Mouse (Mus musculus): ENCODE results near the gene Olfr325. TPM values are rescaled to one million over a fixed set of nuclear protein-coding genes. Genes with fewer than 3 reads are reported as not detected.
"Not testable (repeated sequence)": the region's sequence is repeated elsewhere in the genome, so short reads cannot be mapped to it uniquely, and the experiment has no call there.

The Olfr325 gene
- not detected in 2 replicates for polyA plus RNA-seq (2016; fragmentation: Nextera tagmentation; extraction: Ambion mirVana)

DNA sequence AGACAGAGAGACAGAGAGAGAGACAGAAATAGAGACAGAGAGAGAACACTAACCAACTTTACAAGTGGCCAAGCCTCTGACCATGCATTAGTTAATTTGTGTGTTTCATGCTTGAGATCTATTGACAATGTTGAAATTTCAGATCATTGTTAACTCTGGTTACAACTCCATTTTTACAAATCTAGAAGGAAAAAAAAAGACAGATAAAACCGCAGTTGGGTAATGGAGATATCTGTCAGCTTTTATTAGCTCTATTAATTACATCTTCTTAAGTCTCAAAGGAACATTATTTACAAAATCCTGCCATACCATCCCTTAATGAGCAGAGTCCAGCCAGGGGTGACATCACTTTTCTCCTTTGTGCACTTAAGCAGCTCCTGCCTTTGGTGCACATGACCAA is at the start of gene Olfr325:
TSS of gene Olfr325 (plus strand) at position 301 of the 400 bp plus-strand sequence.
- Histone ChIP-seq H3K4me2 (no peak within 1 kb of the TSS), H3K4me1 (replicated peaks) (no peaks in the 10 kb centered on the region), H3K27ac (no peak within 1 kb of the TSS), H3K9me3 (no peaks in the 10 kb centered on the region), H3K9ac (replicated peaks) (no peak within 1 kb of the TSS), H3K27me3 (no peaks in the 10 kb centered on the region), H3K36me3 (no peaks in the 10 kb centered on the region), H3K4me3 (replicated peaks) (no peak within 1 kb of the TSS)
- ATAC-seq (ENCODE audit: insufficient number of reproducible peaks, insufficient read depth, low FRiP score, low TSS enrichment, low read depth), result no peak
- WGBS, result 98% methylated on average over 1 of the region's 1 CpGs

DNA sequence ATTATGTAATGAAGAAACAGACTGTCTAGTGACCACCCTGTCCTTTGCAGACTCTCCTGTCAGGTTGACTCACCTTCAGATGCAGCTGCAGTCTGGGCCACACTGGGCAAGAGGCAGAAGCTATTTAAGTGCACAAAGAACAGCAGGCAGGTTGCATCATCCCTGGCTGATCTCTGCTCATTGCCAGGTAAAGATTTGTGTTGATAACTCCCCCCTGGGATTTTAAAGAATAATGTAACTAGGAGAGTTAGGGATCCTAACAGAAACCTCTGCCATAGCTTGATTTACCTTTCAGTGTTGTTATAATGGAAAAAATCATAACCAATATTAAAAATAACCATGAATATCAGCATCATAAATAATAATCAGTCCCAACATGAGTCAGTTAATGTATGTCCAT is 42.8 kb upstream of the Olfr325 start, which contains the start of gene Olfr330:
TSS of gene Olfr330 (minus strand) at position 101 of the 400 bp plus-strand sequence.
- not testable (repeated sequence) for H3K4me2 ChIP-seq; H3K4me3 ChIP-seq (replicated peaks); ATAC-seq (ENCODE audit: insufficient number of reproducible peaks, insufficient read depth, low FRiP score, low TSS enrichment, low read depth); H3K9ac ChIP-seq (replicated peaks); H3K4me1 ChIP-seq (replicated peaks); H3K9me3 ChIP-seq; H3K27me3 ChIP-seq; H3K36me3 ChIP-seq; H3K27ac ChIP-seq

DNA sequence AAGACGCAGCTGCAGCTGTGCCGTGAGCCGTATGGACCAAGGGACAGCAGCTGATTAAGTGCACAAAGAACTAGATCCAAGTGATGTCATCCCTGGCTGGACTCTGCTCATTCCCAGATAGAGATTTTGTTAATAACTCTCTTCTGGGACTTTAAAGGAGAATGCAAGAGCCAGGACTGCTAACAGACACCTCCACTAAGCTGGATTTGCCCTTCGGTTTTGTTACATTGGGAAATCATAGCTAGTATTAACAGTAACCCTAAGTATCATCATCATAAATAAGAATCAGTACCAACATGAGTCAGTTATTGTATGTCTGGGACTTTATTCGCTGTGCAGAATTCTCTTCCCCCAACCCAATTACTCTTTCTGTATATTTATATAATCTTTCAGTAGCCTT is 31.2 kb upstream of the Olfr325 start, which contains the start of gene Olfr329-ps:
TSS of gene Olfr329-ps (minus strand) at position 101 of the 400 bp plus-strand sequence.
- WGBS, result 83% methylated on average over 5 of the region's 5 CpGs
- ATAC-seq (ENCODE audit: insufficient number of reproducible peaks, insufficient read depth, low FRiP score, low TSS enrichment, low read depth), result no peak
- no peaks in the 10 kb centered on the region for H3K9me3 ChIP-seq

DNA sequence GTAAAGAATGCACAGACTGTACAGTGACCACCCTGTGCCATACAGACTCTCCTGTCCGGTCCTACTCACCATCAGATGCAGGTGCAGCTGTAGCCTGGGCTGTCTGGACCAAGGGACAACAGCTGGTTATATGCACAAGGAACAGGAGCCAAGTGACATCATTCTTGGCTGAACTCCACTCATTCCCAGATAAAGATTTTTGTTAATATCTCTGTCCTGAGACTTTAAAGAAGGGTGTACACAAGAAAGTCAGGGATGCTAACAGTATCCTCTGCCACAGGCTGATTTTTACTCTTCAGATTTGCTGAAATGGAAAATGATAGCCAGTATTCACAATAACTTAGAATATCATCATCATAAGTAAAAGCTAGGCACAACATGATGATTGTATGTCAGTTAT is 22.0 kb upstream of the Olfr325 start, which contains the start of gene Olfr328:
TSS of gene Olfr328 (minus strand) at position 101 of the 400 bp plus-strand sequence.
- Histone ChIP-seq H3K36me3 (no peaks in the 10 kb centered on the region), H3K4me2 (no peak within 1 kb of the TSS), H3K27ac (no peak within 1 kb of the TSS), H3K4me1 (replicated peaks) (no peaks in the 10 kb centered on the region), H3K27me3 (no peaks in the 10 kb centered on the region), H3K4me3 (replicated peaks) (no peak within 1 kb of the TSS), H3K9ac (replicated peaks) (no peak within 1 kb of the TSS), H3K9me3 (no peaks in the 10 kb centered on the region)
- ATAC-seq (ENCODE audit: insufficient number of reproducible peaks, insufficient read depth, low FRiP score, low TSS enrichment, low read depth), result no peak
- WGBS, result 77% methylated on average over 1 of the region's 1 CpGs

More for the DNA sequence above, 31.2 kb upstream of the Olfr325 start, which contains the start of gene Olfr329-ps:
- Histone ChIP-seq H3K36me3 (no peaks in the 10 kb centered on the region), H3K27ac (no peak within 1 kb of the TSS), H3K27me3 (no peaks in the 10 kb centered on the region), H3K4me3 (replicated peaks) (no peak within 1 kb of the TSS), H3K4me2 (no peak within 1 kb of the TSS), H3K4me1 (replicated peaks) (no peaks in the 10 kb centered on the region), H3K9ac (replicated peaks) (no peak within 1 kb of the TSS)

DNA sequence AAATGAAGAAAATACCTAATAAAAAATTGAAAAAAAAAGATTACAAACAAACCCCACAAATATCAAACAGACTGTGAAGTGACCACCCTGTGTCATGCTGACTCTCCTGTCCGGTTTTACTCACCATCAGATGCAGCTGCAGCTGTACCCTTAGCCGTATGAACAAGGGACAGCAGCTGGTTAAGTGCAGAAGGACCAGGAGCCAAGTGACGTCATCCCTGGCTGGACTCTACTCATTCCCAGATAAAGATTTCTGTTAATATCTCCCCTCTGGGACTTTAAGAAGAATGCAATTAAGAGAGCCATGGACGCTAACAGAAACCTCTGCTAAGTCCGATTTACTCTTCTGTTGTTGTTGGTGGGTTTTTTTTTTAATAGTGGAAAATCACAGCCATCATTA is 7.1 kb upstream of the Olfr325 start, which contains the start of gene Olfr224:
TSS of gene Olfr224 (minus strand) at position 149 of the 400 bp plus-strand sequence.
- Histone ChIP-seq H3K4me1 (replicated peaks) (no peaks in the 10 kb centered on the region), H3K9ac (replicated peaks) (no peak within 1 kb of the TSS), H3K27me3 (no peaks in the 10 kb centered on the region), H3K9me3 (no peaks in the 10 kb centered on the region), H3K4me3 (replicated peaks) (no peak within 1 kb of the TSS), H3K27ac (no peak within 1 kb of the TSS), H3K36me3 (no peaks in the 10 kb centered on the region), H3K4me2 (no peak within 1 kb of the TSS)
- 81% methylated on average over 5 of the region's 5 CpGs for WGBS
- ATAC-seq (ENCODE audit: insufficient number of reproducible peaks, insufficient read depth, low FRiP score, low TSS enrichment, low read depth), result no peak

DNA sequence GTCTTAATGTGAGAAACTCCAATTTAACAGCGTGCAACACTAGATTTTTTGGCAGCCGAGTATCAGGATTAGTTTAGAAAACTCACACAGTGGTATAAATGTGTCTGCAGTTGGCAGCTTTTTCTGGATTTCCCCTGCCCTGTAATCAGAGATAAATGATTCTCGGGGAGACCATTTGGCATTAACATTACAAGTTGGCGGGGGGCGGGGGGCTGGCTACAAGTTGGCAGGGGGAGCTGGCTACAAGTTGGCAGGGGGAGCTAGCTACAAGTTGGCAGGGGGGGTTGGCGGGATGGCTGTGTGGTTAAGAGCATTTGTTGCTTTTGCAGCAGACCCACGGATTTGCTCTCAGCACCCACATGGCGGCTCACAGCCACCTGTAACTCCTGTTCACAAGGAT is 1.1 kb downstream of the Olfr325 start:
- WGBS, result 82% methylated on average over 8 of the region's 8 CpGs
- no peaks in the 10 kb centered on the region for H3K36me3 ChIP-seq

DNA sequence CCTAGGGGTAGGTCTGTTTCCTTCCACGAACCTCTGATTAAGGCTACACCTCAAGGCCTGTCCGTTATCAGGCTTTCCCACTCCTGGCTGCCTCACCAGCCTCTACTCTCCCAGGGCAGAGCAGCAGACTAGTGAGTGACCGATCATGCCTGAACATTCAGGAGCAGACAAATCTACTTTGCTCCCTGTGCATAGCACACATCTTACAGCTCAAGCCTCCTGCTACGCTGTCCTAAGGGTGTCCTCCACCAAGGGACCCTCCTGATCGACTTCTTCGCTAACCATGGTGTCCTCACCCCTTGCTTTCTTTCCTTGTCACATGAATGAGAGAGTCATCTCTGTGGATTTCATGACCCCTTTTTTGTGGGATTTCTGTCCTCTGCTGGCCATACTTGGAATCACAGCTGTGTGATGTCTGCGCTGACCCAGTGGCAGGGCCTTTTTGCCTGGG is 10.4 kb downstream of the Olfr325 start:
- no peak overlapping the region for H3K4me3 ChIP-seq (replicated peaks)
- WGBS, result 69% methylated on average over 7 of the region's 7 CpGs
- no peak overlapping the region for H3K9ac ChIP-seq (replicated peaks)
- ATAC-seq (ENCODE audit: insufficient number of reproducible peaks, insufficient read depth, low FRiP score, low TSS enrichment, low read depth), result no peak
- no peaks in the 10 kb centered on the region for H3K36me3 ChIP-seq
- no peak overlapping the region for H3K27ac ChIP-seq
- H3K9me3 ChIP-seq, result no peaks in the 10 kb centered on the region
- no peaks in the 10 kb centered on the region for H3K27me3 ChIP-seq
- no peaks in the 10 kb centered on the region for H3K4me1 ChIP-seq (replicated peaks)
- H3K4me2 ChIP-seq, result no peak overlapping the region

More for the DNA sequence above, 1.1 kb downstream of the Olfr325 start:
- H3K4me2 ChIP-seq, result no peak overlapping the region
- H3K9ac ChIP-seq (replicated peaks), result no peak overlapping the region
- no peak for ATAC-seq (ENCODE audit: insufficient number of reproducible peaks, insufficient read depth, low FRiP score, low TSS enrichment, low read depth)
- no peaks in the 10 kb centered on the region for H3K4me1 ChIP-seq (replicated peaks)
- no peak overlapping the region for H3K4me3 ChIP-seq (replicated peaks)
- no peaks in the 10 kb centered on the region for H3K9me3 ChIP-seq
- no peak overlapping the region for H3K27ac ChIP-seq
- H3K27me3 ChIP-seq, result no peaks in the 10 kb centered on the region

DNA sequence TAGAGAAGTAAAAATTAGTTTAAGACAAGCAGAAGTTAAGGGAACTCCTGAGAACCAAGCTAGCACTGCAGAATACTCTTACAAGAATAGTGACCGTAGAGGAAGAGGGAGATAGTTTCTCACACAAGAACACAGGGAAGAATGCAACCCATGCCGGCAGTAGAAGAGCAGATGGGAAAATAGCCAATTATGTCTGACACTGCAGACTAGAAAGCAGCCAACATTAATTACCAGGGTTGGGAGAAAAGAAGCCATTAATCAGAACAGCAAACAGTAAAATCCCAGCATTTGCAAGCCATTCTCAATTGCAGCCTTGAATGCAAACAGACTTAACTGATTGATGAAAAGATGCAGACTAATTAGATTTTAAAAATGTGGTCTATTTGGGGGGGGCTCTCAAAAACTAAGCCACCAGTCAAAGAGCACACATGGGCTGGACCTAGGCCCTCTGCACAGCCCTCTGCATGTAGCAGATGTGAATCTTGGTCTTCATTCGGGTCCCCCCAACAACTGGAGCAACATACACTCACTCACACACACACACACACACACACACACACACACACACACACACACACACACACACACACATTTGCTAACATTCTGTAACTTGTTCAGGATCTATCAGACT is 11.2 kb downstream of the Olfr325 start:
- H3K4me3 ChIP-seq (replicated peaks), result no peak overlapping the region
- H3K36me3 ChIP-seq, result no peaks in the 10 kb centered on the region
- H3K27ac ChIP-seq, result no peak overlapping the region
- no peak overlapping the region for H3K4me2 ChIP-seq
- no peaks in the 10 kb centered on the region for H3K4me1 ChIP-seq (replicated peaks)
- no peak for ATAC-seq (ENCODE audit: insufficient number of reproducible peaks, insufficient read depth, low FRiP score, low TSS enrichment, low read depth)
- WGBS, result 65% methylated on average over 3 of the region's 3 CpGs
- no peak overlapping the region for H3K9ac ChIP-seq (replicated peaks)
- H3K27me3 ChIP-seq, result no peaks in the 10 kb centered on the region
- H3K9me3 ChIP-seq, result no peaks in the 10 kb centered on the region

DNA sequence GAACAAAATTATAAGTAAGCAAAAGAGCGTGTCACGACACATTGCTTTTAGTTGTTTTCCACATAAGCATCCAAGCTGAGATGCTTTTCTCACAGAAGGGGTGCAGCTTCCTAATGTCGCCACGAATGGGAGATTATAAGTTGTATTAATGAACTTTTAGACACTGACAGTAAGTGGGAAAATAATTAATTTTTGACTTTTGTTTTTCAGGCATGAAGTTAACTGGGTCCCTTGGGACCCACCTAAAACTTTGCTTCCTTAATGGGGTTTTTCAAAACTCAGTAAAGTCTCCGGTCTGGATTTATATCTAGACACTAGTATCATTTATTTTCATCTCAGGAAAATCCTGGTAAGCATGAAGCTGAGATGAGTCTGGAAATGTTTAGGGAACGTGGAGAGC is 17.3 kb downstream of the Olfr325 start, which contains the start of gene Olfr324:
TSS of gene Olfr324 (plus strand) at position 301 of the 400 bp plus-strand sequence.
- no peak within 1 kb of the TSS for H3K27ac ChIP-seq
- H3K4me1 ChIP-seq (replicated peaks), result no peaks in the 10 kb centered on the region
- no peaks in the 10 kb centered on the region; the same call in 1 of the 2 replicates for H3K27me3 ChIP-seq
- no peak within 1 kb of the TSS for H3K9ac ChIP-seq (replicated peaks)
- no peak within 1 kb of the TSS for H3K4me2 ChIP-seq
- H3K4me3 ChIP-seq (replicated peaks), result no peak within 1 kb of the TSS
- 85% methylated on average over 6 of the region's 6 CpGs for WGBS
- no peaks in the 10 kb centered on the region for H3K9me3 ChIP-seq
- no peaks in the 10 kb centered on the region for H3K36me3 ChIP-seq
- no peak for ATAC-seq (ENCODE audit: insufficient number of reproducible peaks, insufficient read depth, low FRiP score, low TSS enrichment, low read depth)

DNA sequence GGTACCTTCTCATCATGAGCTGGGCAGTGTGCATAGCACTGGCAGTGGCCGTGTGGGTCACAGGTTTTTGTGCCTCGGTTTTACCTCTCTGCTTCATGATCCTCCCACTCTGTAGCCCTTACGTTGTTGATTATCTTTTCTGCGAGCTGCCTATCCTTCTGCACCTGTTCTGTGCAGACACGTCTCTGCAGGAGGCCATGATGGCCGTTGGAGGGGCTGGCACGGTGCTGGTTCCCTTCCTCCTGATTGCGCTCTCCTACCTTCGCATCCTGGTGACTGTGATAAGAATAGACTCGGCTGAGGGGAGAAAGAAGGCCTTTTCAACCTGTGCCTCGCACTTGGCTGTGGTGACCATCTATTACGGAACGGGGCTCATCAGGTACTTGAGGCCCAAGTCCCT is 20.3 kb downstream of the Olfr325 start:
- Histone ChIP-seq H3K4me2 (no peak overlapping the region), H3K9ac (replicated peaks) (no peak overlapping the region), H3K27ac (no peak overlapping the region), H3K36me3 (no peaks in the 10 kb centered on the region), H3K27me3 (no peaks in the 10 kb centered on the region; the same call in 1 of the 2 replicates), H3K4me1 (replicated peaks) (no peaks in the 10 kb centered on the region), H3K4me3 (replicated peaks) (no peak overlapping the region), H3K9me3 (no peaks in the 10 kb centered on the region)
- 87% methylated on average over 13 of the region's 13 CpGs for WGBS
- ATAC-seq (ENCODE audit: insufficient number of reproducible peaks, insufficient read depth, low FRiP score, low TSS enrichment, low read depth), result no peak

DNA sequence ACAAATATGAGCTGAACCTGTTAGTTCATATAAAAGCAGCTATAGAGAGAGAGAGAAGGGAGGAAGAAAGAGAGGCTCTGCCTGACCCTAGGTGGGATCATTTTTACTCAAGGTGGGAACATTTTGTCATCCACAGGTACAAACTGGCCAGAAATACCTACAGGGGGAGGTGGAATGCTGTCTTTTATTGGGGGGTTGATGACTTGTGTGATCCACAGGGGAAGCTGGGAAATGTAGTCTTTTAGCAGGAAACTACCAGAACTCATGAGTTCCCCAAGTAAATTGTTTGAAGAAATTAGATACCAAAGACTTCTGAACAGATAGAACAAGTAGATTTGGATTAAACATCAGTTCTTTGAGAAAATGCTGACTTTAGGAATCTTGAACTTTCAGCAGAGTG is 24.5 kb downstream of the Olfr325 start:
- no peak overlapping the region for H3K4me3 ChIP-seq (replicated peaks)

More for the DNA sequence above, 24.5 kb downstream of the Olfr325 start:
- H3K27ac ChIP-seq, result no peak overlapping the region
- no peak overlapping the region for H3K9ac ChIP-seq (replicated peaks)
- no peak for ATAC-seq (ENCODE audit: insufficient number of reproducible peaks, insufficient read depth, low FRiP score, low TSS enrichment, low read depth)
- H3K4me1 ChIP-seq (replicated peaks), result no peaks in the 10 kb centered on the region
- H3K4me2 ChIP-seq, result no peak overlapping the region
- H3K9me3 ChIP-seq, result no peaks in the 10 kb centered on the region
- no peaks in the 10 kb centered on the region; the same call in 1 of the 2 replicates for H3K27me3 ChIP-seq
- H3K36me3 ChIP-seq, result no peaks in the 10 kb centered on the region

All from limb, embryonic 12.5 days (tissue).